Mouse (Mus musculus) liver, postnatal 0 days (tissue): ENCODE measurements around the gene Gm20604.

ENCODE experiments used
- CTCF ChIP-seq: sonication (generic); IDR thresholded peaks from 2 replicates; pipeline ENCODE4 v1.5.1; 2016; ENCODE audit warnings: antibody characterized with exemption, low read depth
- EP300 ChIP-seq: IDR thresholded peaks from 2 replicates; pipeline ENCODE4 v1.6.1; 2016; ENCODE audit warnings: antibody characterized with exemption, low read depth, mild to moderate bottlenecking

- no peak for TF ChIP-seq CTCF
- TF ChIP-seq EP300: no peak
Measured at GRCm38 (mm10) chr12:102763696-102764095, 5.2 kb upstream of the Gm20604 start.
